Mouse (Mus musculus): Measurements from ENCODE around the gene Nucb1.

DNA sequence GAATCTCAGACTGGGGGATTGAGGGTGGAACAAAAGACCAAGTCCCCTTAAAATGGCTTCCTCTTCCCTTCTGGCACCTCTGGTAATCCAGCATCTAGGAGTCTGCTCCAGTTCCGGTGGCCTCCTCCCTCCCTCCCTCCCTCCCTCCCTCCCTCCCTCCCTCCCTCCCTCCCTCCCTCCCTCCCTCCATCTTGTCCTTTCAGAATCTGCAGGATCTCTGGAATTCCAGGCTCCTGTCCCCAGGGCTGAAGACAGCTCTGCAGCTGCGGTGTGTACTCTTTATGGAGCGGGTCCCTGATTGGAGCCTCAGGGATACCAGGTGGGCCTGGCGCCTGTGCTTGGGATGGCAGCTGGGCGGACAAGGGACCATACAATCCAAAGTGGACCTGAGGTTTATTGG, 48.9 kb downstream of the Nucb1 start:
- TF ChIP-seq POLR2A (IDR thresholded peaks at IDR 0.05; ENCODE audit: extremely low read depth, insufficient read depth, low read length) (no peak), CTCF (IDR thresholded peaks at IDR 0.05; ENCODE audit: extremely low read depth, insufficient read depth, low read length) (no peak)

All from cortical plate, adult 2 months (tissue).